Mouse (Mus musculus) C2C12 (cell line): ENCODE results near the gene Ppp2r5d. TPM values are rescaled to one million over a fixed set of nuclear protein-coding genes. Genes with fewer than 3 reads are reported as not detected.

Experiments used
- H3K27me3 ChIP-seq: one replicate; pipeline ENCODE4 v1.6.1; 2011; ENCODE audit not compliant: control insufficient read depth, insufficient read depth, insufficient read length
- H3K36me3 ChIP-seq: one replicate; pipeline ENCODE4 v1.6.1; 2011; ENCODE audit not compliant: control insufficient read depth, insufficient read depth
- H3K4me3 ChIP-seq: one replicate; pipeline ENCODE4 v1.5.1; 2011; ENCODE audit warnings: mild to moderate bottlenecking, control low read depth; ENCODE audit not compliant: poor library complexity, insufficient read depth, severe bottlenecking
- H3K79me2 ChIP-seq: one replicate; pipeline ENCODE4 v1.6.1; 2011; ENCODE audit not compliant: control insufficient read depth, insufficient read depth
- H3K79me3 ChIP-seq: one replicate; pipeline ENCODE4 v1.6.1; 2011; ENCODE audit warnings: low read depth, control low read depth
- H3ac ChIP-seq: one replicate; pipeline ENCODE3; 2011; ENCODE audit warnings: low read depth; ENCODE audit not compliant: control insufficient read depth, insufficient read length
- CEBPB ChIP-seq: IDR thresholded peaks from one replicate; pipeline ENCODE4 v1.6.1; 2011; ENCODE audit warnings: low read depth, mild to moderate bottlenecking, control low read depth, moderate library complexity
- CTCF ChIP-seq: IDR thresholded peaks from one replicate; pipeline ENCODE4 v1.5.1; 2011; ENCODE audit not compliant: control insufficient read depth, insufficient read depth, insufficient read length
- FOSL1 ChIP-seq: IDR thresholded peaks from one replicate; pipeline ENCODE4 v1.8.0; 2011; ENCODE audit warnings: mild to moderate bottlenecking, low read length; ENCODE audit not compliant: poor library complexity, insufficient read depth, severe bottlenecking
- MAX ChIP-seq: IDR thresholded peaks from one replicate; pipeline ENCODE4 v1.6.1; 2011; ENCODE audit warnings: mild to moderate bottlenecking, control low read depth
- MYOD1 ChIP-seq: IDR thresholded peaks from one replicate; pipeline ENCODE4 v1.6.1; 2011; ENCODE audit warnings: low read depth; ENCODE audit not compliant: control insufficient read depth, insufficient read length
- MYOG ChIP-seq: IDR thresholded peaks from one replicate; pipeline ENCODE4 v1.6.1; 2011; ENCODE audit not compliant: control insufficient read depth, insufficient read length; ENCODE audit errors: extremely low read depth
- USF1 ChIP-seq: IDR thresholded peaks from one replicate; pipeline ENCODE4 v1.6.1; 2011; ENCODE audit warnings: low read depth, mild to moderate bottlenecking, control low read depth, moderate library complexity
- polyA plus RNA-seq: library from polyadenylated mRNA; unstranded; fragments of >200 nt; fragmentation: generic; extraction: Trizol; gene quantifications from one replicate; pipeline ENCODE4 v1.2.1, GENCODE M21; 2012; ENCODE audit warnings: missing spikeins

The Ppp2r5d gene
- polyA plus RNA-seq, 1 experiment: 99.5 TPM

DNA sequence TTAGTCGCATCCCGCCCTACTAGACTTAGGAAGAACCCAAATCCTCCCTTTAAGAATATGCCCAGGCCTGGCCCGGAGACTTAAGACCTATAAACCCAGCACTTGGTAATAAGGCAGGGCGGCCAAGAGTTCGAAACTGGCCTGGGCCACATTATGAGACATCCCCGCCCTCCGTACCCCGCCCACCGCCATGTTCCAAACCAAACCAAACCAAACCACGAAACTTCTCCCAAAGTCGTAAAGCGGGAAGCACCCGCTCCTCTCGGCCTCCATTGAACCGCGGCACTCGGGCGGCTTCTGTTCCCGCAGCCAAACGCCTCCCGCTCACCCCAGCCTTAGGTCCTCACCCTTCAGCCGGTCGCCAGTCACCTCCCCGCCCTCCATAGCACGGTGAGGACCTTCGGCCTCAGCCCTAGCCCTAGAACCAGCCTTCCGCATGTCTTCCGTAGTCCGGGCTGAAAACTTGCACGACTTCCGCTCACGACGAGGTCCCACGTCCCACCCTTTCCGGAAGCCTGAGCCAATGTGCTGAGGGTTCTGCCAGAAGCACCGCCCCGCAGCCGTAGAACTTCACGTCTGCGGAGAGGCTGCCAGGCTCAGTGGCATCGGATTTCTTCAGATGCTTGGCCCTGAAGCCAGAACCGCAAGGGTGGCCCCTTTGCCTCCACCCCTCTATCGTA, 30.9 kb downstream of the Ppp2r5d start, which contains the start of gene Rrp36:
TSS of gene Rrp36 (minus strand) at position 503 of the 680 bp plus-strand sequence.
- Histone ChIP-seq H3K79me3 (peaks cover 31% of the 10 kb centered on the region), H3K4me3 (peak within 1 kb of the TSS; percentile 75), H3ac (peak within 1 kb of the TSS; percentile 92), H3K27me3 (no peaks in the 10 kb centered on the region), H3K79me2 (peaks cover 55% of the 10 kb centered on the region), H3K36me3 (peaks cover 59% of the 10 kb centered on the region)
- TF ChIP-seq MAX (peak; percentile 74), MYOG (no peak)

DNA sequence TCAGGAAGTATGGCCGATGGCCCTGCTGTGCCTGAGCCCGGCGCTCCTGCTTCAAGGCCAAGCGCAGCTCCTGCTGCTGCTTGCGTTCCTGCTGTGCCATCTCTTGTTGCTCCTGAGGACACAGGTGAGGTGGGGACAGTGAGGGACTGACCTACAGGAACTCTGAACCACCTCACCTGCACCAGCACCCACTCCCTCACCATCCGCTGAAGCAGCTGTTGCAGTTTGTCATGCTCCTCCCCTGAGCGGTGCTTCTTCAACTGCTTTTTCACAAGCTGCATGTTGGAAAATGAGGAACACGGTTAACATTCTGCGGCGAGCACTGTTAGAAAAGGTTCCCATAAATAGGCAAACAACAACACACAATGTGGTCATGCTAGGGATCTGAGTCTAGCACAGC, 35.0 kb downstream of the Ppp2r5d start:
- Histone ChIP-seq H3K79me3 (peaks cover 25% of the 10 kb centered on the region), H3K79me2 (peaks cover 37% of the 10 kb centered on the region), H3ac (no peak overlapping the region), H3K27me3 (no peaks in the 10 kb centered on the region), H3K4me3 (no peak overlapping the region), H3K36me3 (peaks cover 34% of the 10 kb centered on the region)
- TF ChIP-seq MAX (no peak), CTCF (no peak), FOSL1 (no peak), USF1 (no peak), MYOG (no peak), MYOD1 (no peak), CEBPB (no peak)

DNA sequence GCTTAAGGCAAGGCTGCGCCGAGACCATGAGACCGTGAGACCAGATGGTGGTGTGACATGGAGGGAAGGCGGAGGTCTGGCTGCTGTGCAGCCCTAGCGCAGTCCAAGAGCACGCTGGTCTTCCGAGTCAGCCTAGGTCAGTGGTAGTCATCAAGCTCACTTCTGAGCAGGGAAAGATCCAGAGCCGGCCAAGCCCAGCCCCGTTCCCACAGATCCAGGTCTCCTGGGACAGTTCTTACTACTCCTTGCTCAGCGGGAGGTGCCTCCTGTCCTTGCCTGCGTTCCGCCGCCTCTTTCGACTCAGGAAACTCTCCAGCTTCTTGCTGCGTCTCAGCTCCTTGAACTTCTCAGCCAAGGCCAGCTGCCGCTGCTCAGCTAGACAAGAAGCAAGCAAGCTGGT, 37.2 kb downstream of the Ppp2r5d start:
- no peak overlapping the region for H3K4me3 ChIP-seq
- TF ChIP-seq MYOG: no peak
- TF ChIP-seq MYOD1: no peak
- H3K79me2 ChIP-seq: peaks cover 25% of the 10 kb centered on the region
- H3K36me3 ChIP-seq: peaks cover 26% of the 10 kb centered on the region
- H3K27me3 ChIP-seq: no peaks in the 10 kb centered on the region
- H3K79me3 ChIP-seq: peaks cover 14% of the 10 kb centered on the region
- H3ac ChIP-seq: no peak overlapping the region

DNA sequence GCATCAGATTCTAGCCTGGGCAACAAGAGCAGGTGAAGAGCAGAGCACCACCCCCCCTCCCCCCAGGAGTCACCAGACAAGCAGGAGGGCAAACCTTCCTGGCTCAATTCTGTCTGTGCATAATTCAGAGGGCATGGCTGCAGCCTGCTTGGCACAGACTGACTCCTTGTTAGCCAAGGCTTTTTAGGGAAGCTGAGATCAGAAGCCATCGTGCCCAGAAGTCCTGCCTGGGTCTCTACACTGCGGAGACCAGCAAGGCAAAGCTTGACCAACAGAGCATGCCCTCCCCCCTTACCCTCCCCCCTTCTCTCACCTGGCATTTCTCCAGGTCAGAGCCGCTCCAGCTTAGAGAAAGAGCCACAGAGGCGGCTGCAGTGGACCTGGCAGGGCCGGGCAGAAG, 42.2 kb downstream of the Ppp2r5d start:
- Histone ChIP-seq H3ac (no peak overlapping the region), H3K27me3 (no peaks in the 10 kb centered on the region), H3K79me3 (no peaks in the 10 kb centered on the region), H3K36me3 (peaks cover 9% of the 10 kb centered on the region), H3K4me3 (no peak overlapping the region), H3K79me2 (no peaks in the 10 kb centered on the region)
- TF ChIP-seq CEBPB (no peak), USF1 (no peak), CTCF (no peak), MAX (no peak), MYOD1 (no peak), FOSL1 (no peak), MYOG (no peak)

DNA sequence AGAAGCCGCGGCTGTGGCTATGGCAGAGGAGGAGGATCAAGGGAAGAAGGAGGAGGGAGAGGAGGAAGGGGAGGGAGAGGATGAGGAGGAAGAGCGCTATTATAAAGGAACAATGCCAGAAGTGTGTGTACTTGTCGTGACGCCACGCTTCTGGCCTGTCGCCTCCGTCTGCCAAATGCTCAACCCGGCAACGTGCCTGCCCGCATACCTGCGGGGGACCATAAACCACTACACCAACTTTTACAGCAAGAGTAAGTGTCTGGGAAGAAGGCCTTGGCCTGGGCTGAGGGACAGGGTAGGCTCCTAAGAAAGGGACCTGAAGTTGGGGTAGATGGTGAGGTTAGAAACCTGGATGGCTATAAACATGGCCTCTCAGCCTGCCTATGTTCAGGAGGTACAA, 42.9 kb downstream of the Ppp2r5d start:
- Histone ChIP-seq H3K79me2 (no peaks in the 10 kb centered on the region), H3K79me3 (no peaks in the 10 kb centered on the region), H3ac (no peak overlapping the region), H3K27me3 (no peaks in the 10 kb centered on the region), H3K4me3 (no peak overlapping the region), H3K36me3 (peaks cover 9% of the 10 kb centered on the region)
- TF ChIP-seq CEBPB (no peak), MAX (no peak), FOSL1 (no peak), MYOD1 (no peak), MYOG (no peak), CTCF (no peak)

DNA sequence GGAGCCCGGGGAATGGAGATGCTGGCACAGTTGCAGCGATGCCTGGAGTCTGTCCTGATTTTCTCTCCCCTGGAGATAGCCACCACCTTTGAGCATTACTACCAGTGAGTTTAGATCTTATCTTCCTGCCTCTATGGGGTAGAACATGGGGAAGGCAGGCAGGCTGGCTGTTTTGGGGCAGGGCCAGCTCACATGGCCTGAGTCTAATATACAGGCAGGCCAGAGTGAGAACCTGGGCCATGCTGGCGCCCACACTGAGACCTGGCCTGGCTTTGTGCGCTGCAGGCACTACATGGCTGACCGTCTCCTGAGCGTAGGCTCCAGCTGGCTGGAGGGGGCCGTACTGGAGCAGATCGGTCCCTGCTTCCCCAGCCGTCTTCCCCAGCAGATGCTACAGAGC, 43.6 kb downstream of the Ppp2r5d start:
- no peaks in the 10 kb centered on the region for H3K79me3 ChIP-seq
- H3K27me3 ChIP-seq: no peaks in the 10 kb centered on the region
- H3ac ChIP-seq: no peak overlapping the region
- H3K79me2 ChIP-seq: no peaks in the 10 kb centered on the region
- no peak overlapping the region for H3K4me3 ChIP-seq
- H3K36me3 ChIP-seq: peaks cover 8% of the 10 kb centered on the region
- TF ChIP-seq FOSL1 (no peak), CEBPB (no peak)
